Mouse (Mus musculus) ES-E14 (cell line): ENCODE results near the gene Cfb. TPM values are rescaled to one million over a fixed set of nuclear protein-coding genes. Genes with fewer than 3 reads are reported as not detected.

ENCODE experiments used
- DNase-seq: peaks from one replicate; pipeline ENCODE4 v3.0.0-alpha.2; 2013; ENCODE audit warnings: low read depth, low spot score
- H3K27ac ChIP-seq: 2 replicates; pipeline ENCODE4 v1.5.1; 2012; ENCODE audit warnings: low read depth, mild to moderate bottlenecking, low read length, moderate library complexity, mixed read lengths; ENCODE audit not compliant: poor library complexity, insufficient read depth, severe bottlenecking
- H3K36me3 ChIP-seq: 2 replicates; pipeline ENCODE4 v1.6.1; 2012; ENCODE audit warnings: mild to moderate bottlenecking, low read length, moderate library complexity, mixed read lengths; ENCODE audit not compliant: control insufficient read depth, poor library complexity, insufficient read depth, severe bottlenecking
- H3K4me1 ChIP-seq, 2 experiments: fragments of 150-350 bp in 1 of 2; sonication (generic) in 1 of 2; 2 replicates each; pipeline ENCODE4 v1.6.1; 2012; ENCODE audit warnings: low read length in 2 of 2, mild to moderate bottlenecking in 1 of 2, mixed read lengths in 1 of 2; ENCODE audit not compliant: control insufficient read depth in 2 of 2, insufficient read depth in 2 of 2, poor library complexity in 1 of 2
- H3K4me3 ChIP-seq, 2 experiments: fragments of 150-350 bp in 1 of 2; sonication (generic) in 1 of 2; 2 replicates each; pipeline ENCODE4 v1.5.1; 2012; ENCODE audit warnings: low read length in 2 of 2, low read depth in 1 of 2, mild to moderate bottlenecking in 1 of 2, mixed read lengths in 1 of 2; ENCODE audit not compliant: insufficient read depth in 1 of 2, poor library complexity in 1 of 2, severe bottlenecking in 1 of 2
- H3K9ac ChIP-seq: 2 replicates; pipeline ENCODE4 v1.6.1; 2012; ENCODE audit warnings: low read depth, mild to moderate bottlenecking, low read length, mixed read lengths; ENCODE audit not compliant: poor library complexity, insufficient read depth, severe bottlenecking
- H3K9me3 ChIP-seq: fragments of 150-350 bp; sonication (generic); 2 replicates; pipeline ENCODE4 v1.6.1; 2012; ENCODE audit warnings: low read depth, mild to moderate bottlenecking, low read length; ENCODE audit not compliant: control insufficient read depth, insufficient read depth
- CHD2 ChIP-seq: IDR thresholded peaks from 2 replicates; pipeline ENCODE4 v1.6.1; 2014; ENCODE audit warnings: mild to moderate bottlenecking, low read depth, low read length, inconsistent platforms
- HCFC1 ChIP-seq: IDR thresholded peaks from 2 replicates; pipeline ENCODE4 v1.6.1; 2012; ENCODE audit warnings: low read length, inconsistent platforms, borderline replicate concordance; ENCODE audit not compliant: insufficient read depth
- MAFK ChIP-seq: IDR thresholded peaks from 2 replicates; pipeline ENCODE4 v1.6.1; 2014; ENCODE audit warnings: mild to moderate bottlenecking, low read depth, low read length, inconsistent platforms; ENCODE audit not compliant: insufficient read depth
- ZC3H11A ChIP-seq: IDR thresholded peaks from 2 replicates; pipeline ENCODE4 v1.6.1; 2012; ENCODE audit warnings: low read depth, mild to moderate bottlenecking, inconsistent platforms, low read length, borderline replicate concordance
- ZNF384 ChIP-seq: IDR thresholded peaks from 2 replicates; pipeline ENCODE4 v1.6.1; 2012; ENCODE audit warnings: low read depth, low read length, inconsistent platforms
- in situ Hi-C, 2 experiments: fragments of 600-800 bp; cut with MboI; formaldehyde crosslinking; loops; one replicate each; pipeline ENCODE4 v1.15.1; 2025; ENCODE audit warnings: low sequenced_read_pairs in 2 of 2, inconsistent platforms in 1 of 2; ENCODE audit not compliant: unreplicated experiment in 2 of 2
- total RNA-seq: library from RNA; depleted of rRNA; stranded (reverse); fragments of 300-350 nt; gene quantifications from 2 replicates; pipeline ENCODE4 v1.2.3, GENCODE M21; 2012

Gene Cfb
- total RNA-seq, 1 experiment, result 0.18 TPM

GRCm38 (mm10) chr17:34894801-34895530 is 32.6 kb upstream of the Cfb start:
- peak overlapping the region; percentile 86 for H3K9ac ChIP-seq
- H3K4me3 ChIP-seq, result peak overlapping the region; percentile 84 to 92
- TF ChIP-seq ZNF384, result no peak
- peak overlapping the region; percentile 60; the same call in 1 of the 2 replicates for H3K27ac ChIP-seq
- H3K9me3 ChIP-seq, result no peaks in the 10 kb centered on the region
- H3K36me3 ChIP-seq, result peaks cover 4% of the 10 kb centered on the region; the same call in 1 of the 2 replicates
- DNase-seq, result no peak
- in situ Hi-C loops, result no loop called here
- H3K4me1 ChIP-seq, result peaks cover 8 to 16% of the 10 kb centered on the region in 2 experiments

GRCm38 (mm10) chr17:34894074-34894597 is 31.8 kb upstream of the Cfb start:
- DNase-seq, result peak; percentile 88
- H3K9me3 ChIP-seq, result no peaks in the 10 kb centered on the region
- TF ChIP-seq CHD2 (no peak), ZC3H11A (no peak), ZNF384 (no peak), MAFK (no peak), HCFC1 (no peak)
- peak overlapping the region; percentile 86 for H3K9ac ChIP-seq
- H3K4me3 ChIP-seq, result peak overlapping the region; percentile 84 to 92
- peaks cover 4% of the 10 kb centered on the region; the same call in 1 of the 2 replicates for H3K36me3 ChIP-seq
- peaks cover 8 to 17% of the 10 kb centered on the region in 2 experiments for H3K4me1 ChIP-seq
- peak overlapping the region; percentile 60 for H3K27ac ChIP-seq
- in situ Hi-C loops, result no loop called here

DNA sequence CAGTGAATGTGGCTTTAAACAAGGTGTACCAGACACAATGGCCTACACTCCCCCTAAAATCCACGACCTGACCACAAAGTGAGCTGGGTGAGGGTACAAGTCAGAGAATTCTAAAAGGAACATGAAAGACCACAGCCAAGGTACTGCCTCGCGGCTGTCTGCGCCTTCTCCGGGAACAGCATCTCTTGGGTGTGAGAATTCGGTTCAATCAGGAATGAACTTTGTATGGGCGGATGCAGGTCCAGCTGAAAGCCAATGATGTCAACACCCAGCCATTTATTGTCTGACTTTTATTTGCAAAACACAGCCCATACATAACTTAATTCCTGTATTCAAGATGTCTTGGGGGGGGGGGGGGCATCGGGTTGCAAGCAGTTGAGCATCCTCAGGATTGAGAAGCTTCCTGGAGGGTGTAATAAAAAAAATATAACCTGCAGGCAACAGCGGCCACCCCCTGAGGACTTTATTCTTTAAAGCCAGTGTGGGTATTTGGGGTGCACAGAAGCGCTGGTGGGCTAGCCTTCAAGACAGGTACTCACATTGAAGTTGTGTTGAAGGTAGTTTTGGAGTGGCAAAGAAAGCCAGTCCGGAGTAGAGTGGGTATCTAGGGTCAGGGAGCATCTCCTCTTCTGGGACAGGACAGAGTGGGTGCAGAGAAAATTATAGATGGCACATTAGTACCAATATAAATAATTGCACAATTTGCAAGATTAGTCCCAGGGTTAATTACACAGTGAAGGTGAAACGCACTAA is 30.9 kb upstream of the Cfb start:
- peaks cover 8 to 17% of the 10 kb centered on the region in 2 experiments for H3K4me1 ChIP-seq
- H3K4me3 ChIP-seq, result peak overlapping the region in 1 of 2 experiments; percentile 61; a peak in 1 of 4 replicates
- peak overlapping the region; percentile 5; the same call in 1 of the 2 replicates for H3K27ac ChIP-seq
- DNase-seq, result no peak
- TF ChIP-seq HCFC1 (no peak), MAFK (no peak), ZC3H11A (no peak), ZNF384 (no peak), CHD2 (no peak)
- peaks cover 4% of the 10 kb centered on the region; the same call in 1 of the 2 replicates for H3K36me3 ChIP-seq
- no peaks in the 10 kb centered on the region for H3K9me3 ChIP-seq
- peak overlapping the region; percentile 56; the same call in 1 of the 2 replicates for H3K9ac ChIP-seq
- in situ Hi-C loops, result no loop called here

DNA sequence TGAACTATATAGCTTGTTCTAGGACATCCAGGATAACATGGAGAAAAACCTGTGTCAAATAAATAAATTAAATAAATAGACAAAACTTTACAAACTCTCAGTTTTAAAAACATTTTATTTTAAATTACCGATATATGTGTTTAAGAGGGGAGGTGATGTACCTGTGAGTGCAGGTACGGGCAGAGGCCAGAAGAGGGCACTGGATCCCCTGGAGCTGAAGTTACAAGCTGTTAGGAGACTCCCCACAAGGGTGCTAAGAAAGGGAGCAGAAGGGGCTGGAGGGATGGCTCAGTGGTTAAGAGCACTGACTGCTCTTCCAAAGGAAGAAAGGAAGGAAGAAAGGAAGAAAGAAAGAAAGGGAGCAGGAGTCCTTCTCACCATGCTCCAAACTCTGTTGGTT is 29.1 kb upstream of the Cfb start:
- Histone ChIP-seq H3K9me3 (no peaks in the 10 kb centered on the region), H3K4me1 (peaks cover 1 to 15% of the 10 kb centered on the region in 2 experiments; a peak in 3 of 4 replicates), H3K4me3 (no peak overlapping the region), H3K9ac (no peak overlapping the region), H3K36me3 (peaks cover 3% of the 10 kb centered on the region; the same call in 1 of the 2 replicates), H3K27ac (no peak overlapping the region)
- TF ChIP-seq ZC3H11A, result no peak
- in situ Hi-C loops, result no loop called here
- no peak for DNase-seq
